Mouse (Mus musculus) left cerebral cortex, adult 8-10 months (tissue): Measurements from ENCODE around the gene Trim23. TPM values are rescaled to one million over a fixed set of nuclear protein-coding genes. Genes with fewer than 3 reads are reported as not detected.
A peak's percentile ranks its signal among the peaks of the same experiment; 100 is the strongest.
"Not testable (repeated sequence)": the region's sequence is repeated elsewhere in the genome, so short reads cannot be mapped to it uniquely, and the experiment has no call there.

Experiments used
- DNase-seq, 2 experiments: peaks; one replicate each; pipeline ENCODE4 v3.0.0; 2022; ENCODE audit warnings: low spot score in 2 of 2
- total RNA-seq, 4 experiments: library from RNA; stranded (reverse); gene quantifications; 2 replicates each; pipeline ENCODE4 v1.2.4; 2022

Trim23 gene
- total RNA-seq = 10 to 100 TPM; 55.3 to 65.0 (median 60.9) TPM

DNA sequence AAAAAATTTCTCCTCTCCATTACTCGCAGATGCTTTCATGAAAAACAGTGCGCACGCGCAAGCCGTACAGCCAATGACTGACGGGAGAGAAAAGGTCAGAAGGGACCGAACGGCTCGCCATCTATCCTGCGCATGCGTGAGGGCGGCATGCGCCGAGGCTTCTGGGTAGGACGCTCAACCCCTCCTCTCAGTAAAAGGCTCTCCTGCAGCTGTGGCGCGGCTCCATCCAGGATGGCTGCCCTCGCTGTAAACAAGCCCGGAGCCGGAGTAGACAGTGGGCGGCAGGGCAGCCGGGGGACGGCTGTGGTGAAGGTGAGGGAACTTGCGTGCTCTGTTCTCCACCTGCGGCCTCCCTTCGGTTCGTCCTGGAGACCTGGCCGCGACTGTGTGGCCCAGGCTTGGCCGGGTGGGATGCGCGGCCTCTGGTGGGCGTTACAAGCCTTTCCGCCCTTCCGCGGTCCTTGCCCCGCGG is at the start of gene Trim23:
TSS of gene Trim23 (plus strand) at position 148 of the 472 bp plus-strand sequence.
- DNase-seq = peak; percentile 92 to 98

DNA sequence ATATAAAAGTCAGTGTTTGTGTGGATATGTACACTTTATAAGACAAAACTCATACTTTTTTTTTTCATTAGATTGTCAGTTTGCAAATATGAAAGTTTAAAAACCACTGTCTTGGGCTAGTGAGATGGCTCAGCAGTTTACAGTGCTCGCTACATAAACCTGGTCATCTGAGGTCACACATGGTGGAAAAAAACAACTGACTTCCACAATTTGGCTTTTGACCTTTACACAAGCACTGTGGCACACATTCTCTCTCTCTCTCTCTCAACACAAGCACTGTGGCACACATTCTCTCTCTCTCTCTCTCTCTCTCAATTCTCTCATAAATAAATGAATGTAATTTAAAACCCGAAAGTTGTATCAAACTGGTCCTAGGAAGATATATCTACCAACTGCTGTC is 46.0 kb upstream of the Trim23 start:
- DNase-seq = no peak

DNA sequence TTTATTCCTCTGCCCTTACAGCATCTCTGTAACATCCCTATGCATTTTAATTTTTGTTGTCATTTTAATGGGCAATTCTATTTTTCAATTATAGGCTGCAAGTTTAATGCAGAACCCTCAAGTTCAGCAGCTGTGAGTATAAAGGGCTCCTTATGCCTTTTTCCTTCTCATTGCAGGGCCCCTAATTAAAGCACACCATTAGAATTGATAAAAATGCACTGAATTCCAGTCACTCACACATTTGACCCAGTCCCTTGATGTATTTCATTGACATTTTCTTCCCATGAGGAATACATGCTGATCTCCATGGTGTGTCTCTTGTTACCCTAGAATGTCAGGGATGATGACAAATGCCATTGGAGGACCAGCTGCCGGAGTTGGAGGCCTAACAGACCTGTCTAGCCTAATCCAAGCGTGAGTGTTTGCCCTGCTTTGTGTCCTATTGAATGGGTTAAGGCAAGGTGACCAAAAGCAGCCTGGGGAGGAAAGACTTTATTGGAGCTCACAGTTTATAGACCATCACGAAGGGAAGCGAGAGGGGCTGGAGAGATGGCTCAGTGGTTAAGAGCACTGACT is 44.0 kb upstream of the Trim23 start:
- no peak for DNase-seq

DNA sequence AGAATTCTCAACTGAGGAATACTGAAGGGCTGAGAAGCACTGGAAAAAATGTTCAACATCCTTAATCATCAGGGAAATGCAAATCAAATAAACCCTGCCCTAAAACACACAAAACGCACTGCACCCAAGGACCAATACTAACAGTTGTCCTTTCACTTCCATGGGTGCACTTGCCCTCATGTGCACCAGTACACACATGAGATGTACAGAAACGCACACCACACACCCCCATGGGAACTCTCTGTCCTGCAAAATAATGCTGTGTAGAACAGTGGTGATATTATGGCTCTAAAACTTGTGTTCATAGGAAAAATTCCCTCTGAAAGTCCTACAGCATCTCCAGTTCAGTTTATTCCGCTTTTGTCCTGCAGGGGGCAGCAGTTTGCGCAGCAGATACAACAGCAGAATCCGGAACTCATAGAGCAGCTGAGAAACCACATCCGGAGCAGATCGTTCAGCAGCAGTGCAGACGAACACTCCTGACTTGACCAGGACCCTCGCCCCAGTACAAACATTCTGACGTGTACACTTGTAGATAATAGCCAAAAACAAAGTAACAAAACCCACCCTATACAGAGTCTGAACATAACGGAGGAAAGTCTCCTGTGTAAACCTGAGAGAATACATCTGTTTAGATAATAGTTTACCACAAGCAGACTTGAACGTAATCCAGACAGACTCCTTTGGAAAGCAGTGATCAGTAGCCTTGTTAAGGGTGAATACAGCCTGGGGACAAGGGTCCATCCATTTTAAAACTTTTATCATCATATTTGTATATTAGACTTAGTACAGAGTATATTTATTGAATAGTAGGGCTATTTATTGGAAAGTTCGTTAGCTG is 39.0 kb upstream of the Trim23 start:
- peak; percentile 62 to 73 for DNase-seq

DNA sequence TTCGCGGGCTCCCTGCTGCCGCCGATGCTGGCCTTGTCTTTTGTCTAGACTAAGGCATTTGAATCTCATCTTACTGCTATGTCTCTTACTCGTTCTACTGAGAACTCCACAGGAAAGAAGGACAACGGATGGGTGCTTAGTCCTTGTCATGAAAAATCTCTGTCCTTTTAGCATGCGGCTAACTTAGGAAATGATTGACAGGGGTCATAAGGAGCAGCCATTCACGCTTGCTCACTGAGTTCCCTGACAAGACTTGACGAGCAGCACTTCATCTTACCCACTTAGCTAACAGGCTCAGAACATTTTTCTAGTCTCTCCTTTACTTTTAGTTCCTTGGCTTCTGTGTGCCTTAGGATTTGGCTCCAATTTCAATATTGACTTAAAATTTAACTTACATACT is 33.7 kb upstream of the Trim23 start:
- no peak for DNase-seq

DNA sequence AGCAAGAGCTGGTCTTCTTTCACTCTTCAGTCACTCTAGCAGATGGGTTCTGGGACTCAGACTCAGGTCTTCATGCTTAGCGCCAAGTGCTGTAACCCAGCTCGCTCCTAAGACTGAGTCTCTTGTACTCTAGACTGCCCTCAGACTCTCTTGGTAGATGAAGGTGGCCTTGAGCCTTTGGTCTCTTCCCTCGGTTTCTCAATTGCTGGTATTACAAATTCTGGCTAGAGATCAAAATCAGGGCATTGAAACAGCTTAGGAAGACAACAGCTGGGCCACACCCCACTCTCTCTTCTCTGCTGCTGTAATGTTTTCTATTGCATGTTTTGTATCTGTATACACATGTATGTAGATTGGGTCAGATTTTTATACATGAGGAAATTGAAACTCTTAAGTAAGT is 33.0 kb upstream of the Trim23 start:
- DNase-seq = no peak

DNA sequence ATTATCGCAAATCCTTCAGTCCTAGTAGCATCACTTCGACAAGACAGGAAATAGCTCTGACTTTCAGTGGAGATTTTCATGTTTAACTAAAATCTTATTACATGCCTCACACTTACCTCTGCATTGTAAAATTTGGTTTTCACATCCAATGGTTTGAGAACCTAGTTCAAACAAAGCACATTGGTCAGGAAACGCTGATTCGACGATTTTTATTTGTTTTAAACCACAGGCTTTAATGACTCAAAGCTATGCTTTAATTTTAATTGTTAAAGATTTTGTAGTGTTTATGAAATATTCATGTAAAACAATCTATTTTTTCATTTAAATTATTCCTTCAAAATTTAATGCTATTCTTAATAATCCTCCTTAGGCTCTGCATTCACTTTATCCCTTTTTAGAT is 24.4 kb upstream of the Trim23 start:
- no peak for DNase-seq

DNA sequence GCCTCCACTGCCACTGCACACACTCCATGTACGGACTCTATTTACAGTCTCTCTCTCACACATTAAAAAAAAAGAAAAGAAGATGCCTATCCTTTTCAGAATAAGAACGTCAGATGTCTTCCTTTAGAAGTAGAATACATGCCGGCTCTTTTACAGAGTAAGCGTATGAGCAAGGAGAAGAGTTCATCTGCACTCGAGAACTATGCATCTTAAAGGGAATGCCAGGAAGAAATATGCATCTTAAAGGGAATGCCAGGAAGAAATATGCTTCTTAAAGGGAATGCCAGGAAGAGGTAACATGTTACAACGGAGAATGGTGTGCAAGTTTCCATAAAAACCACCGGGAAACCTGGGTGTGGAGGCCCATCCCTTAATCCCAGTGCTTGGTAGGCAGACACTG is 23.5 kb upstream of the Trim23 start:
- no peak for DNase-seq

DNA sequence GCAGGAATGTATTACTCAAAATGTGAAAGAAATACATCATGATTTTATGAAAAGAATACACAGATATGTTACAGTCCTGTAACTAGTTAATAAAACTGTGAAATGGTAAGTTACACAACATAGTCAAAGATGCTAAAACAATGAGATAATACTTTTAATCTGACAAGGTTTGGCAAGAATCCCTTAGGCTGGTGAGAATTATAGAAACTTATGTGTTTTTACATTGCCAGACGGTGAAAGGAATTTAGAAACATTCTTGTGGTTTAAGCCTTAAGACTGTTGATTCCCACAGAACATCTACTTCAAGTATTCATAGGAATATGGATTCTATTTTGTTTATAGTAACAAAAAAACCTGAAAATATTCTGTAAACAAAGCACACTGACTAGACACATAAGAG is 22.9 kb upstream of the Trim23 start:
- DNase-seq = no peak

DNA sequence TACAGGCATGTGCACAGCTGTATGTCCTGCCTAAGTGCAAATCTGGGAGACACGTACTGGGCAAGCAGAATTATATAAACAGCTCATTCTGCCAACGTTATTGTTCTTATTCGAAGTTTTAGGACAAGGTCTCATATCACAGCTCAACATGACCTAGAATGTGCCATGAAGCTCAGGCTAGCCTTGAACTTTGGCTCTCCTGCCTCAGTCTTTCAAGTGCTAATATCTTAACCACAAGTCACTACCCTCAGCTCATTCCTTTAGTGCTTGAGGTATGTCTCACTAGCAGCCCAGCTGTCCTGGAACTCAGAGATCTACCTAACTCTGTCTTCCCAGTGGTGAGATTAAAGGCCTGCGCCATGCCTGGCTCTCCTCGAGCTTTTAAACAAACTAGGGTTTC is 6.9 kb upstream of the Trim23 start:
- no peak for DNase-seq

DNA sequence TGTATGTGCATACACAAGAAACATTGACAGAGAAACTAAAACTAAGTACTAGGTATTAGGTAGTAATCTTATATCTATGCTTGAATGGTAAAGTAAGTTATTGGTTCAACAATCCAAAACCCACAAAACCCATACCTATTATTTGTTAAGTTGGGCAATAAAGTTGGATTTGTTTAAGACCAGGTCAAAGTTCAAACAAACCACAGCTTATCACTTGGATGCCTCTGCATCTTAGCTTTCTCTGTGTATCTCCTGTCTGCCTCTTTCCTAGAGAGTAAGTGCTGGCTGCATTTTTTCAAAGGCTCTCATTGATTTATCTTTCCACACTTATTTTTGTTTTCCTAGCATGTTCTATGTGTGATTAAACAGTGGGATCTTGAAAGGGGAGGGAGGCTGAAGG is 6.1 kb upstream of the Trim23 start:
- DNase-seq = no peak

DNA sequence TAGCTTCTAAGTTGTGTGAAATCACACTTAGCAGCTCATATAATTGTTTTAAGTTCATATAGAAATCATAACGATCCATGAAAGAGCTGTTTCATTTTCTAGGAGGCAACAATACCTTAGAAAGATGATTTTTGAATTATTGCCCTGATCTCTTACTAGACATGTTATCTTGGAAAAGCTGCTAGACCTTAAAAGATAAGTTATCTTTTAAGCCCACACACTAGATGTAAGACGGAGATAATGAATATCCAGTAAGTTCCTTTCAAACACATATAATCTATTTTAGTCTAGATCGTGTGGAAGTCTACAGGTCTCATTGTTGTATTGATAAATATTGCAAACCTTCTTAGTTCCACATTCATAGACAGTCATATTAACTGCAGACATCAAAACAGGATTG is 1.7 kb upstream of the Trim23 start:
- no peak for DNase-seq

DNA sequence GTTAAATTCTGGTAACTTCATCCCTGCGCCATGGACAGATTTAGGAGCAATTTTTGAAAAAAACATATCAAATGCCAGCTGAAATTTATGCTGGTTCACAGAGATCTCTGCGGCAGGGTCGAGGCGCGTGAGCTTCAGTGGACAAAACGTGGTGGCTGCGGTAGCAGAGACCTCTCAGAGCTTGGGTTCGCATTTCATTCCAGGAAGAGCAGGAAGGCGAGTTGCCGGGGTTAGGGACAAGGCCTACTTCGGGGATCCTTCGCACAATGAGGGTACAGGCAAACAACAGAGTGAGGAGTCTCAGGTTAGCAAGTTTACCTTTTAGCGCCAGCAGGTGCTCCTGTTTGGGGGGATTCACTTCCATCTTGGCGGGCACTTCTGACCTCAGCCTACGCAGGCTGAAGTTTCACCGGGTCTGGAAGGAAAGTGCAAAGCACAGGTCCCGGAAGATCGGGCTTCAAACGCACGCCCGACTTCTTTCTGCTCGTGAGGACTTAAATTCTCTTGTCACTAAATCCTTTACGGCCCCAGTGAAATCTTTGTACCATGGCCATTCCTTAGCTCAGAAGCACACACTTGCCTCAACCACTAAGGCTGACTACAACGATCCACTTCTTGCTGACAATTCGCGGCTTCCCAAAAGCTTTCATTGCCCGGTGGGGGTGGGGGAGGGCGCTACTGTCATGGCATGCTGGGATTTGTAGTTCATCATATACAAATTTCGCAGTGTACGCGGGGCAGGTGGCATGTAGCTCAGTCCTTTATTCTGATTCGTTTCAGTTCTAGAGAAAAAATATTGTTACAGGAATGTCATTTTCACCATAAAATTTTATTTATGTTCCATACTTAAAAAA is 574 bp upstream of the Trim23 start, which contains the start of gene Trappc13:
TSS of gene Trappc13 (minus strand) at position 674 of the 854 bp plus-strand sequence.
- DNase-seq = no peak

DNA sequence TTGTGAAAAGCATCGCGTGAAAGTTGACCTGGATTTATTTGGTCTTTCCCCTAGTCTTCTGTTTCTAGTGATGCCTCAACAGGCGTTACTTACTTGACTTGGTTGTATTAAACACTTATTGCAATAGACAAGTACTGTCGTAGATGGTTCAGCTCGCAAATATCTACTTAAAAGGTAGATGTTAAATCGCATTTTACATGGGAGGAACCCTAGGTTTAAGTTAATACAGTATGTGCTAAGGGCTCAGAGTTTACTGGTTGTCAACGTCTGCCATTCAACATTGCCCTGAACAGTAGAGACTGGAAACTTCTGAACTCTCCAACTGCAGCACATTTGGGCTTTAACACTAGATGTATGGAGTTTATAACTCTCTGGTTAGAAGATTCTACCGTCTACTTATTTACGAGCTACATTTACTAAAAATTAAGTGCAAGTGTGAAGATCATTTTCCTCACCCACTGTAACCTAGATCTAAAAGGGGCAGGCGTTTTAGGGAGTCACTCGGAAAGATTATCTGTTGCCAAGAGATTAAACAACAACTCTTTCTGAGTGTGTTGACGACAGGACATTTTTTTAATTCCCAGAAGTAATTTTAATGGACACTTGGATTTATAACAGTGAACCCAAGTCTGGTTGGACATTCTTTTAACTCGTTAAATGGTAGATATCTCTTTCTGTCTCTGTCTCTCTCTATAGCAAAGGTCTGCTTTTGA is 735 bp downstream of the Trim23 start:
- no peak for DNase-seq

DNA sequence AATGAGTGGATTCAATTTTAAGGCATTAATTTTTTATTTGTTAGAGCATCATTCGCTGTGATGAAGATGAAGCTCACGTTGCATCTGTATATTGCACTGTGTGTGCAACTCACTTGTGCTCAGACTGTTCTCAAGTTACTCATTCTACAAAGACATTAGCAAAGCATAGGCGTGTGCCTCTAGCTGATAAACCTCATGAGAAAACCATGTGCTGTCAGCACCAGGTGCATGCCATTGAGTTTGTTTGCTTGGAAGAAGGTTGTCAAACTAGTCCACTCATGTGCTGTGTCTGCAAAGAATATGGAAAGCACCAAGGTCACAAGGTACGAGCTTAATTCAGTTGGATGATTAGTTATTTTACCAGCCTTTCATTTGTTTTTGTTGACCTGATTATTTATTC is 8.8 kb downstream of the Trim23 start:
- no peak for DNase-seq

DNA sequence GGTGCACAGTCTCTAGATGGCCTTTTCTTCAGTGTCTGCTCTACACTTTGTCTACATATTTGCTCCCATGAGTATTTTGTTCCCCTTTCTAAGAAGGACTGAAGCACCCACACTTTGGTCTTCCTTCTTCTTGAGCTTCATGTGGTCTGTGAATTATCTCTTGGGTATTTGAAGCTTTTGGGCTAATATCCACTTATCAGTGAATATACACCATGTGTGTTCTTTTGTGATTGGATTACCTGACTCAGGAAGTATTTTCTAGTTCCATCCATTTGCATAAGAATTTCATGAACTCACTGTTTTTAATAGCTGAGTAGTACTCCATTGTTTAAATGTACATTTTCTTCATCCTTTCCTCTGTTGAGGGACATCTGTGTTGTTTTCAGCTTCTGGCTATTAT is 17.3 kb downstream of the Trim23 start:
- not testable (repeated sequence) for DNase-seq

DNA sequence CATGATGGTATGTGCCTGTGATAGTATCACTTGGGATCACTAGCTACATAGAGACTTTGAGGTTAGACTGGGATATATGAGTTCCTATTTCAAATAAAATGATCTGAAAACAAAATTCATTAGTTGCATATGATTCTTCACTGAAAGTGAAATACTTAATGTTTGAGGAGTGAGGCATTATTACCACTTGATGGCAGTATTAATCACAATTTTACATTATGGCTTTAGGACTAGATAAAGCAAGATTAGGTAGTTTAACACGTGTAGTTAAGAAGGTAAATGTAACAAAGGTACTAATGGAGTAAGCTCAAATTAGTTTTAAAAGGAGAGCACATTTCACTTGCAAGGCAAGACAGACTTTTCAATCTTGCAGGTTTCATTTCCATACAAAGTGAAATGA is 25.7 kb downstream of the Trim23 start:
- no peak for DNase-seq

DNA sequence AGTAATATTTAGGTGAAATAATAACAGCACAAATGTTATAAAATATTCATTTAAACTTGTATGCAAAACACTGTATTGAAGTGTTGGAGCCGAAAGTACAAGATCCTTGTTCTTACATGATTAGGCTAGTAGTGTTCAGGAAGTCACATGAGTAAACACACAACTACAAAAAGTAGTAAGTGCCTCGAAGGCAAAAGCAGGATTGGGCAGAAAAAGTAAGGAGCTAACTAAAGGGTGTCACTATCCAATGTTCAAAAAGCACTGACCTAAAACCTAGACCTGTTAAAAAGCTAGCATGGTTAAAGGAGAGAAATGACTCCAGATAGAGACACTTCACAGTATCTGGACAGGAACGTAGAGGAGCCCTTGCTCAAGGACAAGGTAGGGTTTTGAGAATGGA is 48.9 kb downstream of the Trim23 start:
- no peak for DNase-seq

DNA sequence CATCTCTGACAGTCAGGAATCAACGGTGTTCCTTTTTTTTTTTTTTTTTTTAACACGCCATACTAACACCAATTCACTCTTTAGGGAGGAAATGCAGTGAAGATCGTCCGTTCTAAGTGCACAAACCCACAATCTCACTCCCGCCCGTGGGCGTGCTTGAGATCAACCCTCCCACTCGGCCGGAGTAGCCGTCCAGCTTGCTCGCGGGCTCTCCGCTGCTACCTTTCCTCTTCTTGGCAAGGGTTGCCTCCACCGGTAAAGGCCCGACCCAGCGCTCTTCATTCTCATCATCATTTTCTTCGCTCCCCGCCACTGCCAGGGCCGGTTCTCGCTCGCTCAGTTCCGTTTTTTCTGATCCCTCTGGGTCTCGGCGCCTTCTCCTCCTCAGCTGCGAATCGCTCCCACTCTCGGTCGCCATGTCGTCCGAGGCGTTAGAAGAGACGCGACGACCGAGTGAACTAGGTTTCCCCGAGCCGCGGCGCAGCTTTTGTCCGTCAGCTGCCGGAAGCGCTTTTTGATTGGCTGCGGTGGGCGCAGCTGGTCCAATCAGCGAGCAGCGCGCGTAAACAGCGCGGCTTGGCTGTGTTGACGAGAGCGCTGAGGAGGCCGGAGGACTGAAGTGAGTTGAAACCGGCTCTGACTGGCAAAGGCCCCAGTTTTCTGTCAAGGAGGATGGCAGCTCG is 49.9 kb downstream of the Trim23 start, which contains the start of the genes Cenpk and Ppwd1:
TSS of gene Cenpk (plus strand) at position 228 of the 683 bp plus-strand sequence.
TSS of gene Ppwd1 (minus strand) at position 460 of the 683 bp plus-strand sequence.
- DNase-seq = peak; percentile 92 to 95

DNA sequence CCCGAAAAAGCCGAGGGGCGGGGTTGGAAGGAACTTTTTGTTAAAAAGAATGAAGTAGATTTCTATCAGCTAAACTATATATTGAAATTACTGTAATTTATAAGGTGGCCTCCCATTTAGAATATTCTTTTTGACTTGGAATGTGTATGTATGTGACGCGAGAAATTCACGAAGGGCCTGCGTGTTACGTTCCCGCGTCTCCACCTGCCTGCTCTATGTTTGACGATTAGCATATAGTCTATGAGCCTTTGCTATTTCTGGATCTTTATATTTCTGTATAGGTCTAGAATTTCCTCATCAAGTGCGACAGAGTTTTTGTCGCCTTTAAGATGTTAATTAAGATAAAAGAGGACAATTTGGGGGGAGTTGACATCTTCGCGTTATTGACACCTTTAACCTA is 50.6 kb downstream of the Trim23 start:
- no peak for DNase-seq
